Mouse (Mus musculus) heart, embryonic 13.5 days (tissue): Measurements from ENCODE around the gene Apof. TPM values are rescaled to one million over a fixed set of nuclear protein-coding genes. Genes with fewer than 3 reads are reported as not detected.

Experiments
- ATAC-seq: fragments of 200-750 bp; cut with Nextera tagmentation; 2 replicates; pipeline ENCODE4 v1.8.0; 2017; ENCODE audit warnings: moderate TSS enrichment; ENCODE audit not compliant: insufficient number of reproducible peaks, low FRiP score, low TSS enrichment; ENCODE audit errors: extremely low read depth
- H3K27ac ChIP-seq: fragments of 300-500 bp; sonication (generic); replicated peaks from 2 replicates; pipeline ENCODE4 v1.5.1; 2015; ENCODE audit warnings: moderate library complexity, mild to moderate bottlenecking, inconsistent platforms
- H3K27me3 ChIP-seq: fragments of 300-500 bp; sonication (generic); replicated peaks from 2 replicates; pipeline ENCODE4 v1.6.1; 2015; ENCODE audit warnings: mild to moderate bottlenecking, inconsistent platforms
- H3K36me3 ChIP-seq: fragments of 300-500 bp; sonication (generic); 2 replicates; pipeline ENCODE4 v1.6.1; 2015; ENCODE audit warnings: mild to moderate bottlenecking, inconsistent platforms
- H3K4me1 ChIP-seq: fragments of 300-500 bp; sonication (generic); 2 replicates; pipeline ENCODE4 v1.6.1; 2015; ENCODE audit warnings: inconsistent platforms
- H3K4me2 ChIP-seq: fragments of 300-500 bp; sonication (generic); 2 replicates; pipeline ENCODE4 v1.6.1; 2015; ENCODE audit warnings: inconsistent platforms, mild to moderate bottlenecking, moderate library complexity
- H3K4me3 ChIP-seq: fragments of 300-500 bp; sonication (generic); 2 replicates; pipeline ENCODE4 v1.5.1; 2015; ENCODE audit warnings: moderate library complexity, mild to moderate bottlenecking, inconsistent platforms
- H3K9ac ChIP-seq: fragments of 300-500 bp; sonication (generic); 2 replicates; pipeline ENCODE4 v1.6.1; 2015; ENCODE audit warnings: inconsistent platforms, mild to moderate bottlenecking, moderate library complexity
- H3K9me3 ChIP-seq: fragments of 300-500 bp; sonication (generic); 2 replicates; pipeline ENCODE4 v1.6.1; 2016; ENCODE audit warnings: inconsistent platforms
- WGBS: fragments of 180-500 bp; shearing (Covaris S2); methylation state at CpG from one replicate; pipeline ENCODE4 v1.1.7; 2015; ENCODE audit warnings: mixed read lengths; 5-methylcytosine and 5-hydroxymethylcytosine counted together
- polyA plus RNA-seq: library from polyadenylated mRNA; unstranded; fragments of >200 nt; fragmentation: Nextera tagmentation; extraction: Ambion mirVana; gene quantifications from 2 replicates; pipeline ENCODE4 v1.2.1, GENCODE M21; 2015

The Apof gene
- polyA plus RNA-seq, 1 experiment from 2014 or later: 0.27 TPM

DNA sequence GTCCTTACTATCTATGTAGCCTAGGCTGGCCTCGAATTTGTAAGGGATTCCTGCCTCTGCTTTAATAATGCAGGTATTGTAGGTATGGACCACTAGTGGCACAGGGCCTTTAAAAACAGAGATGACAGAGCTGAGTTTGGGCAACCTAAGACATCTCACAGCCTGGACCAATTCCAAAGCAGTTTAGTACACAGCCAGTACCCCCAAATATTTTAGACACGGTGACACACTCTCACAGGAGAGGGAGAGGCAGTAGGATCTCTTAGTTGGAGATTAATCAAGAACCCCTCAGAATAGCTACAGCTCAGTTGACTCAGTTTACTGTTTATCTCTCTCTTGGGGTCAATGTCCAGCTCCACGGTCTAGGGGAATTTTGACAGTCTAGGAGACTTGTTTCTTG, 33.9 kb downstream of the Apof start:
- Histone ChIP-seq H3K4me1 (peaks cover 30% of the 10 kb centered on the region), H3K27ac (peak overlapping the region; percentile 97), H3K27me3 (no peaks in the 10 kb centered on the region), H3K36me3 (peaks cover 26% of the 10 kb centered on the region), H3K9ac (peak overlapping the region; percentile 90), H3K9me3 (no peaks in the 10 kb centered on the region), H3K4me2 (peak overlapping the region; percentile 85), H3K4me3 (peak overlapping the region; percentile 68)
- no peak for ATAC-seq
- 29% methylated on average over 3 of the region's 3 CpGs for WGBS

DNA sequence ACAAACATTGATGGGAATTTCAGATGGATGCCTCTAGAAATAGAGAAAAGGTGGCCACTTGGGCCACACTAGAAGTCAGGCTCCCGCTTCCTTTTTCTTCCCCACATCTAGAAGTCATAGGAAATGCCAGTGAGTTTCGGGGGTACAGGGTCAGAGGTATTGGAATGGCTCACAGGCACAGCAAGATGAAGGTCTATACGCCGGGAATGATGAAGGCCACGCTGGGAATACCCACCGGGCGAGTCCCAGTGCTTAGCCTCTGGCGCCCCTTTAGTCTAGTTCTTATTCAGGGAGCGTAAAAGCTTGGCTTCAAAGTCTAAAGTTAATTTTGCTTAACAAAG, 34.3 kb downstream of the Apof start:
- H3K36me3 ChIP-seq: peaks cover 27% of the 10 kb centered on the region
- WGBS: under 1% methylated on average over 9 of the region's 9 CpGs
- peak overlapping the region; percentile 90 for H3K9ac ChIP-seq
- peak overlapping the region; percentile 97 for H3K27ac ChIP-seq
- peak overlapping the region; percentile 68 for H3K4me3 ChIP-seq
- peaks cover 26% of the 10 kb centered on the region for H3K4me1 ChIP-seq
- H3K4me2 ChIP-seq: peak overlapping the region; percentile 85
- H3K9me3 ChIP-seq: no peaks in the 10 kb centered on the region
- peak; percentile 19 for ATAC-seq
- H3K27me3 ChIP-seq: no peaks in the 10 kb centered on the region

DNA sequence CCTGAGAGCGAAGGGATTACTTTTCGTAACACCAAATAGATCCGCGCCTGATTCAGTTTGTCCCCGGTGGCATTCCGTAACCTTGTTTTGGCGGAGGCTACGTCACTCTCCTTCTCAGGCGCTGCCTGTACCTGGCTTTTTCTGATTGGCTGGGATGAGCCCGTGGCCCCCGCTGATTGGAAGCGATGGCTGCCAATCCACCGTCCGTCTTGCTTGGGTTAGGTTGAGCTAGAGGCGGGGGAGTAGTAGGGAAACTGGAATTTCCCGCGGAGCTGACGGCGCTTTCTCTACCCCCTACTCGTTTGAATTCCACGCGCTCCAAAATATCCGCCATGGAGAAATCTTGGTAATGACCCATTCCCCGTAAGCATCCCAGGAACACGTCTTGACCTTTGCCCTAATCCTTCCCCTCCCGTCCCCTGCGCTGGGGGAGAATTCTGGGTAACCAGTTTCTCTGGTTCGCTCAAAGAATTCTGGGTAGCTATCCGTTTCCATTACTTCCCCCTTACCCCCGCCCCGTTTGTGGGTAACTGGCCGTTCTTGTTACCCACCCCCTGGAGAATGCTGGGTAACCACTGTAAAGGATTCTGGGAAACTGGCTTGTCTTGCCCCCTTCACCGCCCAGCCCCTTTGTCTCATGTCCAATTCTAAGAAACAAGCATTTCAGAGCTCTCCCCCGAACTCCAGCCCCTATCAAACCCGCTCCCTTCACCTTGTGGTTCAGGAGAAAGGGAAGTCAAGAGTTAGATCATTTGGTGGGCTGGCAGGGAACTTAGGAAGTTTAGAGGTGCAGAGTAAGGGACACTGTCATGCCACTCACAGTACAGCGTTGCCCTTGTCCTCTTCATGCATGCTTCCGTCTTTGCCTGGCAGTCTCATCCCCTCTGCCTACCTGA, 34.9 kb downstream of the Apof start, which contains the start of gene Pan2:
Pan2 (plus strand) TSS at position 210 of the 896 bp plus-strand sequence.
- H3K4me3 ChIP-seq: peak within 1 kb of the TSS; percentile 68
- H3K9ac ChIP-seq: peak within 1 kb of the TSS; percentile 90
- H3K27ac ChIP-seq: peak within 1 kb of the TSS; percentile 97
- H3K4me1 ChIP-seq: peaks cover 21% of the 10 kb centered on the region
- H3K9me3 ChIP-seq: no peaks in the 10 kb centered on the region
- WGBS: 1% methylated on average over 37 of the region's 37 CpGs
- H3K4me2 ChIP-seq: peak within 1 kb of the TSS; percentile 85
- H3K36me3 ChIP-seq: peaks cover 33% of the 10 kb centered on the region
- no peaks in the 10 kb centered on the region for H3K27me3 ChIP-seq
- peak; percentile 97 for ATAC-seq

DNA sequence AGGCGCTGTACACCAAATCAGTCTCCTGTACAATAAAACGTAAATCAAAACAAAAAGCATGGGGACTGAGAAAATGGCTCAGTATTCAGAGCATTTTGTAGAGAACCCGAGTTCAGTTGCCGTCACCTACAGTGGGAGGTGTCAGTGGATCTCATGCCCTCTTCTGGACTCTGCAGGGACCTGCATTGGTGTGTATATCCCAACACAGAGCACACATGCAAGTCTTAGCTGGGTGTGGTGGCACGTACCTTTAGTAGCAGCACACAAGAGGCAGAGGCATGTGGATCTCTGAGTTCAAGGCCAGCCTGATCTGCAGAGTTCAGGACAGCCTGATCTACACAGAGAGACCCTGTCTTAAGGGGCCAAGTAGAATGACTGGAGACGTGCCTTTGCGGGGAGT, 41.2 kb downstream of the Apof start:
- Histone ChIP-seq H3K9ac (peak overlapping the region; percentile 41), H3K27ac (peak overlapping the region; percentile 87), H3K36me3 (peaks cover 84% of the 10 kb centered on the region), H3K9me3 (no peaks in the 10 kb centered on the region), H3K4me2 (peak overlapping the region; percentile 62), H3K27me3 (no peaks in the 10 kb centered on the region), H3K4me3 (no peak overlapping the region), H3K4me1 (peaks cover 23% of the 10 kb centered on the region)
- WGBS: 83% methylated on average over 7 of the region's 7 CpGs
- no peak for ATAC-seq

DNA sequence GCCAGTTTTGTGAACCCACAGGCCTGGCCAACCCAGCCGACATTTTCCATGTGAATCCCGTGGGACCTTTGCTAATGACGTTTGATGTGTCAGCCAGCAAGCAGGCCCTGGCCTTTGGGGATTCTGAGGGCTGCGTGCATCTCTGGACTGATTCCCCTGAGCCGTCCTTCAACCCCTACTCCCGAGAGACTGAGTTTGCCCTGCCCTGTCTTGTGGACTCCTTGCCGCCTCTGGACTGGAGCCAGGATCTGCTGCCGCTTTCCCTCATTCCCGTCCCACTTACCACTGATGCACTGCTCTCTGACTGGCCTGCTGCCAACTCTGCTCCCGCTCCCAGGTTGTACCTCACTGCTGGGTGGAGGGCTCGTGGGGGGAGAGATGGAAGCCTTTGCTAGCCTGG, 41.7 kb downstream of the Apof start:
- Histone ChIP-seq H3K36me3 (peaks cover 84% of the 10 kb centered on the region), H3K9ac (peak overlapping the region; percentile 41), H3K4me2 (peak overlapping the region; percentile 62), H3K27me3 (no peaks in the 10 kb centered on the region), H3K9me3 (no peaks in the 10 kb centered on the region), H3K4me1 (peaks cover 21% of the 10 kb centered on the region), H3K27ac (peak overlapping the region; percentile 87), H3K4me3 (peak overlapping the region; percentile 27)
- WGBS: 21% methylated on average over 11 of the region's 11 CpGs
- ATAC-seq: peak; percentile 55; the same call in 1 of the 2 replicates

DNA sequence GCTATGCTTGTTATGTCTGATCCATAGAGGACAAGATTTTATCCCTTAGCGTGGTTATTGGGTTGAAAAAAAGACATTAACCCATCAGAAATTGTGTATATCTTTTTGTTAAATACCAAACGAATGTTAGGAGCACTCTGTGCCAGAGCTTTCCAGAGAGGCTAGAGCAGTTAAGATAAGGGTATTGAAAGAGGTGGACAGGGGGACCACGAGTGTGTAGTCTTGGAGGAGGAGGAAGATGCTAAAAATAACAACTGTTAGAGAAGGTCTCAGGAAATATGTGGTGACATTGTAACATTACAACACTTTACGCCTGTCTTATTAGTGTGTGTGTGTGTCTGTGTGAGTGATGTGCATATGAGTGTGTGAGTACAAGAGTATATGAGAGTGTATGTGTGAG, 42.4 kb downstream of the Apof start:
- no peak; the same call in 1 of the 2 replicates for ATAC-seq
- H3K27me3 ChIP-seq: no peaks in the 10 kb centered on the region
- peaks cover 85% of the 10 kb centered on the region for H3K36me3 ChIP-seq
- peak overlapping the region; percentile 41 for H3K9ac ChIP-seq
- peaks cover 21% of the 10 kb centered on the region for H3K4me1 ChIP-seq
- H3K4me2 ChIP-seq: peak overlapping the region; percentile 62
- H3K4me3 ChIP-seq: peak overlapping the region; percentile 27
- no peaks in the 10 kb centered on the region for H3K9me3 ChIP-seq
- H3K27ac ChIP-seq: peak overlapping the region; percentile 87
- 29% methylated on average over 4 of the region's 4 CpGs for WGBS

DNA sequence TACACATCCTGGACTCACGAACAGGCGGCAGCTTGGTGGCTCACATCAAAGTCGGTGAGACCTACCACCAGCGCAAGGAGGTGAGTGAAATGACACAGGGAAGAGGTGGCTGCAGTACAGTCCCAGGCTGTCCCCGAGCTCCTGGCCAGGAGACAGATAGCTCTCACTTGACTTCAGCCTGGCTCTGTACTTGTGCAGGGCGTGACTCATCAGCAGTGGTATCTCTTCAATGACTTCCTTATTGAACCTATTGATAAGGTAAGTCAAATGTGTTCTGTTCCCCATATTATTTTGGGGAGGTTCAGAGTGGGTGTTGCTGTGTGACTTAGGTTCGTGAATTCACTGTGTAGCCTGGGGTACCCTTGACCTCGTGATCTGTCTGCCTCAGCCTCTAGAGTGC, 47.1 kb downstream of the Apof start:
- Histone ChIP-seq H3K9ac (no peak overlapping the region), H3K4me3 (no peak overlapping the region), H3K4me1 (peaks cover 15% of the 10 kb centered on the region), H3K27me3 (no peaks in the 10 kb centered on the region), H3K36me3 (peaks cover 94% of the 10 kb centered on the region), H3K4me2 (no peak overlapping the region), H3K27ac (no peak overlapping the region), H3K9me3 (no peaks in the 10 kb centered on the region)
- ATAC-seq: no peak
- 86% methylated on average over 8 of the region's 8 CpGs for WGBS

Other genes with a start within 250 kb of the Apof start
- 540 TPM in 2 replicates for gene Naca, start 233.1 kb upstream of the Apof start, polyA plus RNA-seq
- 301 and 338 TPM in 2 replicates for gene Ptges3, start 209.7 kb upstream of the Apof start, polyA plus RNA-seq
- 4,907 and 5,417 TPM in 2 replicates for gene Atp5b, start 185.4 kb upstream of the Apof start, polyA plus RNA-seq
- gene Baz2a, start 177.1 kb upstream of the Apof start, polyA plus RNA-seq: 7.4 and 8.0 TPM in 2 replicates
- gene Rbms2, start 88.4 kb upstream of the Apof start, polyA plus RNA-seq: 35.4 and 37.3 TPM in 2 replicates
- 0.53 and 0.96 TPM in 2 replicates for gene Gls2, start 74.2 kb upstream of the Apof start, polyA plus RNA-seq
- gene Spryd4, start 56.9 kb upstream of the Apof start, polyA plus RNA-seq: 40.7 and 40.8 TPM in 2 replicates
- not detected in 2 replicates for gene Mip, start 42.8 kb upstream of the Apof start, polyA plus RNA-seq
- 32.2 and 34.0 TPM in 2 replicates for gene Timeless, start 36.6 kb upstream of the Apof start, polyA plus RNA-seq
- 0.10 and 0.17 TPM in 2 replicates for gene Apon, start 14.6 kb upstream of the Apof start, polyA plus RNA-seq
- 9.7 and 9.8 TPM in 2 replicates for gene Stat2, start 1.9 kb downstream of the Apof start, polyA plus RNA-seq
- gene Il23a, start 30.1 kb downstream of the Apof start, polyA plus RNA-seq: 1.8 and 2.6 TPM in 2 replicates
- gene Pan2, start 34.7 kb downstream of the Apof start, polyA plus RNA-seq: 24.9 and 25.7 TPM in 2 replicates
- gene Cnpy2, start 53.8 kb downstream of the Apof start, polyA plus RNA-seq: 193 and 228 TPM in 2 replicates
- gene Cs, start 69.1 kb downstream of the Apof start, polyA plus RNA-seq: 396 and 409 TPM in 2 replicates
- 11.8 and 12.6 TPM in 2 replicates for gene Coq10a, start 100.3 kb downstream of the Apof start, polyA plus RNA-seq
- 8.8 and 9.4 TPM in 2 replicates for gene Ankrd52, start 108.4 kb downstream of the Apof start, polyA plus RNA-seq
- gene Slc39a5, start 132.6 kb downstream of the Apof start, polyA plus RNA-seq: 0.12 and 1.5 TPM in 2 replicates
- 58.0 and 63.9 TPM in 2 replicates for gene Nabp2, start 142.8 kb downstream of the Apof start, polyA plus RNA-seq
- gene Rnf41, start 143.0 kb downstream of the Apof start, polyA plus RNA-seq: 26.8 and 27.0 TPM in 2 replicates
- gene Smarcc2, start 190.6 kb downstream of the Apof start, polyA plus RNA-seq: 55.2 and 57.1 TPM in 2 replicates
- 1,202 and 1,344 TPM in 2 replicates for gene Myl6, start 225.5 kb downstream of the Apof start, polyA plus RNA-seq
- 3.2 and 4.5 TPM in 2 replicates for gene Myl6b, start 230.0 kb downstream of the Apof start, polyA plus RNA-seq